Mouse (Mus musculus): ENCODE results near the gene Cox8b. TPM values are rescaled to one million over a fixed set of nuclear protein-coding genes. Genes with fewer than 3 reads are reported as not detected.

The Cox8b gene
- polyA plus RNA-seq (2016; fragmentation: Nextera tagmentation; extraction: Ambion mirVana): 0.49 TPM in 1 of 2 replicates, not detected in the other

GRCm38 (mm10) chr7:140900220-140900619 is at the start of gene Cox8b:
Cox8b (minus strand) TSS chr7:140900446.
- H3K27ac ChIP-seq: no peak within 1 kb of the TSS
- DNase-seq (ENCODE audit: low spot score): no peak
- 68% methylated on average over 10 of the region's 10 CpGs for WGBS
- H3K4me1 ChIP-seq: peaks cover 18% of the 10 kb centered on the region
- H3K4me3 ChIP-seq: no peak within 1 kb of the TSS
- H3K27me3 ChIP-seq (ENCODE audit: low read depth, poor library complexity, severe bottlenecking): no peaks in the 10 kb centered on the region
- H3K36me3 ChIP-seq: peaks cover 54% of the 10 kb centered on the region
- no peaks in the 10 kb centered on the region for H3K9me3 ChIP-seq (replicated peaks)

DNA sequence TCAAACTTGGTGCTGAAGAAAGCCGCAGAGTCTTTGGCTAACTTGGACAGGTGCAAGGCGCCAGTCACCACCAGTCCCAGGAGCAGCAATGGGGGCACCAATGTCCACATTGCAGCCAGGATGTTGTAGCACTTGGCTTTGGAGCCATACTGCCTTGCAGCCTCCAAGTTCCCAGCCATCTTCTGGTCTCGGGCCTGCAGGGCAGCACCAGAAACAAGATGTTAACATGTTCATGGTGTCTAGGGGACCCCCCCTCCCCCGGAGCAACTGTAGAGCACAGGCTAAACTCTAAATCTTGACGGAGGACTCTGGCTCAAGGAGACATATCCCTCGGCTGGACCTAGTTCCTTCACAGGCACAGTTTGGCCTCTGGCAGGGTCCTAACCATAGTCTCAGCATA is 49.0 kb upstream of the Cox8b start:
- Histone ChIP-seq H3K36me3 (peaks cover 77% of the 10 kb centered on the region), H3K27me3 (ENCODE audit: low read depth, poor library complexity, severe bottlenecking) (no peaks in the 10 kb centered on the region), H3K27ac (no peak overlapping the region), H3K4me3 (no peak overlapping the region), H3K4me1 (peaks cover 52% of the 10 kb centered on the region), H3K9me3 (replicated peaks) (no peaks in the 10 kb centered on the region)
- no peak for DNase-seq (ENCODE audit: low spot score)
- 91% methylated on average over 6 of the region's 6 CpGs for WGBS

DNA sequence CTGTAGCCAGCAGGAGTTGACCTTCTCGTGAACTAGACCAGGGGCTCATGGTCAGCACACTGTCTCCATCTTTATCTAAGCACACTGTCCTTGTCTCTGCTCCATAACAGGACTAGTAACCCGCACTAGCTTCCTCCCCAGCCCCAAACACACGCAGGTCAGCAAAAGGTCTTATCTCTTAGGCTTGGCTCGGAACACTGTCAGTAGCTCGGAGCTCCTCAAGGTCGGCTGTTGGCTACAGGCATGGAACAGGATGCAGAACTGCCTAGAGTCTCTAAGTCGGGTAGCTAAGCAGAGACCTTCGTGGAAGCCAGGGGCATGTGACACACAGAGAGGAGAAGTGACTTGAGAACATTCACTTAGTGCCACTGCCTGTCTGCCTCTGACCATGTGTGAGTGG is 47.9 kb upstream of the Cox8b start:
- H3K4me1 ChIP-seq: peaks cover 45% of the 10 kb centered on the region
- DNase-seq (ENCODE audit: low spot score): no peak
- H3K36me3 ChIP-seq: peaks cover 72% of the 10 kb centered on the region
- no peaks in the 10 kb centered on the region for H3K9me3 ChIP-seq (replicated peaks)
- no peak overlapping the region for H3K4me3 ChIP-seq
- no peaks in the 10 kb centered on the region for H3K27me3 ChIP-seq (ENCODE audit: low read depth, poor library complexity, severe bottlenecking)
- H3K27ac ChIP-seq: no peak overlapping the region
- WGBS: 87% methylated on average over 8 of the region's 8 CpGs

- no peak overlapping the region for H3K4me3 ChIP-seq
- WGBS: 61% methylated on average over 7 of the region's 7 CpGs
- H3K36me3 ChIP-seq: peaks cover 61% of the 10 kb centered on the region
Observed at GRCm38 (mm10) chr7:140946980-140947379, 46.7 kb upstream of the Cox8b start.

DNA sequence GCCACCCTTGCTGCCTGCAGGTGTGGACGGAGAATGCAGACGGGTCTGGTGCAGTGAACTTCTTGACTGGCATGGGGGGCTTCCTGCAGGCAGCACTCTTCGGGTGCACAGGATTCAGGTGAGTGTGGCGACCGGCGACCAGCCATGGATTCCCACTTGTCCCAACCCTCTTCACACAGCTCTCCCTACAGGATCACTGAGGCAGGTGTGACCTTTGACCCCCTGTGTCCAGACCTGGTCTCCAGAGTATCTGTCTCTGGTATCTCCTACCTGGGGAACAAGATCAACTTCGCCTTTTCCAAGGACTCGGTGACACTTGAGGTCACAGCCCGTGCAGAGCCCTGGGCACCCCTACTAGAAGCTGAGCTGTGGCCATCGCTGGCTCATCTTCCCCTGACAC is 46.1 kb upstream of the Cox8b start:
- WGBS: 88% methylated on average over 10 of the region's 10 CpGs
- peaks cover 61% of the 10 kb centered on the region for H3K36me3 ChIP-seq

More at GRCm38 (mm10) chr7:140946980-140947379, 46.7 kb upstream of the Cox8b start:
- Histone ChIP-seq H3K9me3 (replicated peaks) (no peaks in the 10 kb centered on the region), H3K4me1 (peaks cover 44% of the 10 kb centered on the region), H3K27ac (peak overlapping the region; percentile 22; the same call in 1 of the 2 replicates), H3K27me3 (ENCODE audit: low read depth, poor library complexity, severe bottlenecking) (no peaks in the 10 kb centered on the region)
- no peak for DNase-seq (ENCODE audit: low spot score)

DNA sequence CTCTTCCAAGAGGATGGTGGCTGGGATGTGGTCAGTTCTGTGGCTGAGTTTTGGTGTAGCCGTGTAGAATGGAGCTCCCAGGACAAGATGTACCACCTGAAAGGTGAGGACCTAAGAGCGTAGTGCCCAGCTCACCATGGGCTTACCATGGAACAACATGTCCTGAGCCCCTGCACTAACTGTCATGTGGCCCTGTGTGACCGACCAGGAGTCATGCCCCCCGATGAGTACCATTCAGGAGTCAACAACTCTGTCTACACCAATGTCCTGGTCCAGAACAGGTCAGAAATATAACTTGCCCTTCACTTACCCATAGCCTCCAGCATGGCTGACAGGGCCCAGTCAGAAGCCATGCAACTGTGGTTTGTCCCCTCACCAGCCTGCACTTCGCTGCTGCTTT is 45.0 kb upstream of the Cox8b start:
- Histone ChIP-seq H3K4me1 (peaks cover 42% of the 10 kb centered on the region), H3K9me3 (replicated peaks) (no peaks in the 10 kb centered on the region), H3K36me3 (peaks cover 56% of the 10 kb centered on the region), H3K4me3 (no peak overlapping the region), H3K27me3 (ENCODE audit: low read depth, poor library complexity, severe bottlenecking) (no peaks in the 10 kb centered on the region), H3K27ac (no peak overlapping the region)
- WGBS: 96% methylated on average over 5 of the region's 5 CpGs
- DNase-seq (ENCODE audit: low spot score): no peak

More for the DNA sequence above, 46.1 kb upstream of the Cox8b start:
- Histone ChIP-seq H3K4me1 (peaks cover 42% of the 10 kb centered on the region), H3K9me3 (replicated peaks) (no peaks in the 10 kb centered on the region), H3K27ac (no peak overlapping the region), H3K27me3 (ENCODE audit: low read depth, poor library complexity, severe bottlenecking) (no peaks in the 10 kb centered on the region), H3K4me3 (no peak overlapping the region)
- DNase-seq (ENCODE audit: low spot score): no peak

GRCm38 (mm10) chr7:140944236-140944635 is 44.0 kb upstream of the Cox8b start:
- no peak for DNase-seq (ENCODE audit: low spot score)
- Histone ChIP-seq H3K27me3 (ENCODE audit: low read depth, poor library complexity, severe bottlenecking) (no peaks in the 10 kb centered on the region), H3K36me3 (peaks cover 46% of the 10 kb centered on the region), H3K27ac (no peak overlapping the region), H3K4me3 (no peak overlapping the region), H3K9me3 (replicated peaks) (no peaks in the 10 kb centered on the region), H3K4me1 (peaks cover 44% of the 10 kb centered on the region)
- 95% methylated on average over 7 of the region's 7 CpGs for WGBS

- WGBS: 90% methylated on average over 4 of the region's 4 CpGs
- no peaks in the 10 kb centered on the region for H3K9me3 ChIP-seq (replicated peaks)
- peak overlapping the region; percentile 58 for H3K27ac ChIP-seq
- peaks cover 37% of the 10 kb centered on the region for H3K36me3 ChIP-seq
- H3K4me3 ChIP-seq: no peak overlapping the region
- H3K27me3 ChIP-seq (ENCODE audit: low read depth, poor library complexity, severe bottlenecking): no peaks in the 10 kb centered on the region
- no peak for DNase-seq (ENCODE audit: low spot score)
- H3K4me1 ChIP-seq: peaks cover 50% of the 10 kb centered on the region
Observed at GRCm38 (mm10) chr7:140943356-140943755, 43.1 kb upstream of the Cox8b start.

DNA sequence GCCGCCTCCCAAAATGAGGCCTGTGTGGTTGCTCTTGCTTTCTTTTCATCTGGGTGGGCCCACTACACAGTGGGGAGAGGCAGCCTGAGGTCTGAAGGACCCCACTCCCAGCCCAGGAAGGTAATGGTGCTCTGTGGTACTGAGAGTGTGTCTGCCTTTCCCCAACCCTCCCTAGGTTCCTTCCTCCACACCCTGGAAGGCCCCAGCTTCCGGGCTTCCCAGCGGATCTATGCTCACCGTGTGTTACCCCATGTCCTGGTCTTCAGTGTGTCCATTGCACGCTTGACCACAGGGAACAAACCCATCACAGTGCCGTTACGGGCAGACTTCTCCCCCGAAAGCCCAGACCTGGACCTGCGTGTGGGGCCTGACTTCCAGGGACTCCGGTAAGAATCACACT is 42.6 kb upstream of the Cox8b start:
- Histone ChIP-seq H3K36me3 (peaks cover 32% of the 10 kb centered on the region), H3K9me3 (replicated peaks) (no peaks in the 10 kb centered on the region), H3K4me3 (no peak overlapping the region), H3K27ac (peak overlapping the region; percentile 58), H3K27me3 (ENCODE audit: low read depth, poor library complexity, severe bottlenecking) (no peaks in the 10 kb centered on the region), H3K4me1 (peaks cover 50% of the 10 kb centered on the region)
- no peak for DNase-seq (ENCODE audit: low spot score)
- 90% methylated on average over 10 of the region's 10 CpGs for WGBS

GRCm38 (mm10) chr7:140942341-140942740 is 42.1 kb upstream of the Cox8b start:
- Histone ChIP-seq H3K27me3 (ENCODE audit: low read depth, poor library complexity, severe bottlenecking) (0 out of 2 replicates have a peak, but pooled peaks cover under 1% of the 10 kb centered on the region), H3K36me3 (peaks cover 27% of the 10 kb centered on the region), H3K9me3 (replicated peaks) (no peaks in the 10 kb centered on the region), H3K4me3 (peak overlapping the region; percentile 61), H3K4me1 (peaks cover 50% of the 10 kb centered on the region), H3K27ac (peak overlapping the region; percentile 89)
- WGBS: 64% methylated on average over 9 of the region's 9 CpGs
- no peak for DNase-seq (ENCODE audit: low spot score)

- H3K4me3 ChIP-seq: peak within 1 kb of the TSS; percentile 61
Observed at GRCm38 (mm10) chr7:140941222-140942051, 41.2 kb upstream of the Cox8b start, which contains the start of gene Pgghg. Pgghg (plus strand) TSS chr7:140941391.

DNA sequence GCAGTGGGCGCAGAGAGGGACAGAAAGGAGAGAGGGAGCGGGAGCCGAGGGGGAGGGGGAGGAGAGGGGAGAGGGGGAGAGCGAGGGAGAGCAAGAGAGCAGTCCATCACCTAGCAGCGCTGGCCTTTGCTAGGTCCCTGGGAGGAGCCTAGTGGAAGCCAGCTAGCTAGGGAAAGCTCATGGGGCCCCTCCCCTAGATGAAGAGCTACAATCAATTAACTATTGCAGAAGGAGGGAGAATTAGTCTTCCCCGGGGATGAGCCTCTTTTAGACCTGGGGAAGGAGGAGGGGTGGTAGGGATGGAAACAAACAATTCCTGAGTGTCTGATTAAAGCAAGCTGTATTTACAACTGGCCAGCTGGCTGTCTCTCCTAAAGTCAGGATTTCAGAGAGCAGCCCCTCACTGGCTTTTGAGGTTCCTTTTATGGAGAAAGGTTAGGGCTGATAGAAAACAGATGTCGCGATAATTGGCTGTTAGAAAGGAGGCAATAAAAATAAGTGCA is 39.5 kb upstream of the Cox8b start:
- 2% methylated on average over 8 of the region's 8 CpGs for WGBS
- Histone ChIP-seq H3K27ac (peak overlapping the region; percentile 84), H3K9me3 (replicated peaks) (no peaks in the 10 kb centered on the region), H3K4me3 (peak overlapping the region; percentile 38), H3K4me1 (peaks cover 54% of the 10 kb centered on the region), H3K27me3 (ENCODE audit: low read depth, poor library complexity, severe bottlenecking) (peaks cover 13% of the 10 kb centered on the region; the same call in 1 of the 2 replicates), H3K36me3 (peaks cover under 1% of the 10 kb centered on the region)
- DNase-seq (ENCODE audit: low spot score): peak; percentile 76

More at GRCm38 (mm10) chr7:140941222-140942051, 41.2 kb upstream of the Cox8b start, which contains the start of gene Pgghg:
- H3K4me1 ChIP-seq: peaks cover 47% of the 10 kb centered on the region
- H3K9me3 ChIP-seq (replicated peaks): no peaks in the 10 kb centered on the region
- DNase-seq (ENCODE audit: low spot score): peak; percentile 91
- WGBS: 4% methylated on average over 33 of the region's 33 CpGs
- peak within 1 kb of the TSS; percentile 89 for H3K27ac ChIP-seq
- 0 out of 2 replicates have a peak, but pooled peaks cover 8% of the 10 kb centered on the region for H3K27me3 ChIP-seq (ENCODE audit: low read depth, poor library complexity, severe bottlenecking)
- peaks cover 18% of the 10 kb centered on the region for H3K36me3 ChIP-seq

- peak overlapping the region; percentile 84 for H3K27ac ChIP-seq
- WGBS: 17% methylated on average over 2 of the region's 2 CpGs
- peak overlapping the region; percentile 38 for H3K4me3 ChIP-seq
- H3K36me3 ChIP-seq: no peaks in the 10 kb centered on the region
- H3K4me1 ChIP-seq: peaks cover 56% of the 10 kb centered on the region
- H3K9me3 ChIP-seq (replicated peaks): no peaks in the 10 kb centered on the region
- H3K27me3 ChIP-seq (ENCODE audit: low read depth, poor library complexity, severe bottlenecking): peaks cover 13% of the 10 kb centered on the region; the same call in 1 of the 2 replicates
- DNase-seq (ENCODE audit: low spot score): no peak
Observed at GRCm38 (mm10) chr7:140938896-140939295, 38.6 kb upstream of the Cox8b start.
